Mouse (Mus musculus) limb, embryonic 15.5 days (tissue): ENCODE data around the gene Sirt2. TPM values are rescaled to one million over a fixed set of nuclear protein-coding genes. Genes with fewer than 3 reads are reported as not detected.

Experiments
- ATAC-seq: fragments of 200-750 bp; cut with Nextera tagmentation; 2 replicates; pipeline ENCODE4 v1.8.0; 2017; ENCODE audit warnings: low read depth, moderate TSS enrichment; ENCODE audit not compliant: insufficient number of reproducible peaks, low FRiP score, low TSS enrichment
- H3K27ac ChIP-seq: fragments of 300-500 bp; sonication (generic); 2 replicates; pipeline ENCODE4 v1.5.1; 2015; ENCODE audit warnings: moderate library complexity, mild to moderate bottlenecking, inconsistent platforms
- H3K27me3 ChIP-seq: fragments of 300-500 bp; sonication (generic); 2 replicates; pipeline ENCODE4 v1.6.1; 2015; ENCODE audit warnings: inconsistent platforms
- H3K36me3 ChIP-seq: fragments of 300-500 bp; sonication (generic); 2 replicates; pipeline ENCODE4 v1.6.1; 2015; ENCODE audit warnings: inconsistent platforms
- H3K4me1 ChIP-seq: fragments of 300-500 bp; sonication (generic); 2 replicates; pipeline ENCODE4 v1.6.1; 2015; ENCODE audit warnings: inconsistent platforms
- H3K4me2 ChIP-seq: fragments of 300-500 bp; sonication (generic); 2 replicates; pipeline ENCODE4 v1.6.1; 2015; ENCODE audit warnings: mild to moderate bottlenecking, inconsistent platforms
- H3K4me3 ChIP-seq: fragments of 300-500 bp; sonication (generic); 2 replicates; pipeline ENCODE4 v1.5.1; 2015; ENCODE audit warnings: mild to moderate bottlenecking, inconsistent platforms
- H3K9ac ChIP-seq: fragments of 300-500 bp; sonication (generic); 2 replicates; pipeline ENCODE4 v1.6.1; 2015; ENCODE audit warnings: inconsistent platforms
- H3K9me3 ChIP-seq: fragments of 300-500 bp; sonication (generic); 2 replicates; pipeline ENCODE4 v1.6.1; 2016; ENCODE audit warnings: inconsistent platforms
- WGBS: fragments of 180-500 bp; shearing (Covaris S2); methylation state at CpG from one replicate; pipeline ENCODE4 v1.1.7; 2015; 5-methylcytosine and 5-hydroxymethylcytosine counted together
- polyA plus RNA-seq: library from polyadenylated mRNA; unstranded; fragments of >200 nt; fragmentation: Nextera tagmentation; extraction: Ambion mirVana; gene quantifications from 2 replicates; pipeline ENCODE4 v1.2.1, GENCODE M21; 2015

The Sirt2 gene
- 79.8 and 96.9 TPM in 2 replicates for polyA plus RNA-seq

- Histone ChIP-seq H3K4me2 (peak within 1 kb of the TSS; percentile 71), H3K9ac (peak within 1 kb of the TSS; percentile 58), H3K9me3 (no peaks in the 10 kb centered on the region), H3K27me3 (no peaks in the 10 kb centered on the region), H3K4me1 (peaks cover 20% of the 10 kb centered on the region), H3K27ac (0 out of 2 replicates have a peak within 1 kb of the TSS, but pooled peaks have one; percentile 1), H3K4me3 (peak within 1 kb of the TSS; percentile 78), H3K36me3 (peaks cover 10% of the 10 kb centered on the region)
- under 1% methylated on average over 45 of the region's 45 CpGs for WGBS
- ATAC-seq = peak; percentile 98
These were observed at the start of gene Sirt2 for GRCm38 (mm10) chr7:28766173-28766879. Sirt2 (plus strand) TSS chr7:28766735.

DNA sequence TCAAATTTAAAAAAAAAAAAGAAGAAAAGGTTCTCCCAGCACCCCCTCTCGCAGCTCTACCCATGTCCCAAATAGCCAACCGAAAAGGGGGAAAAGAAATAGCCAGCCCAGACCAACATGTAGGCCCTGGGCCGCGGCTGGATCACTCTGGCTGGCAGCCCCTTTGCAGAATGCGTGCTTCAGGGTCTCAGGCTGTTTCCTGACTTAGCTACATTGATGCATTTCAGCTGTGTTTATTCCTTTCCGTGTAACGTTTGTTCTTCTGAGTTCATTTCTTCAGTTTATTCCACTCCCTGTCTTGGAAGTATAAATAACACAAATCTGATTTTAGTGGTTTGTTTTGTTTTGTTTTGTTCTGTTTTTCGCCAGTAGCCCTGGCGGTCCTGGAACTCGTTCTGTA lies 48.8 kb upstream of the Sirt2 start:
- Histone ChIP-seq H3K27me3 (no peaks in the 10 kb centered on the region), H3K36me3 (no peaks in the 10 kb centered on the region), H3K4me1 (peaks cover 21% of the 10 kb centered on the region; the same call in 1 of the 2 replicates), H3K9ac (no peak overlapping the region), H3K4me2 (peak overlapping the region; percentile 65), H3K27ac (no peak overlapping the region), H3K9me3 (no peaks in the 10 kb centered on the region), H3K4me3 (peak overlapping the region; percentile 57)
- WGBS = 79% methylated on average over 10 of the region's 10 CpGs
- ATAC-seq = no peak

GRCm38 (mm10) chr7:28719159-28719558 lies 47.4 kb upstream of the Sirt2 start:
- no peak overlapping the region for H3K4me3 ChIP-seq
- peaks cover 21% of the 10 kb centered on the region; the same call in 1 of the 2 replicates for H3K4me1 ChIP-seq
- H3K27ac ChIP-seq = no peak overlapping the region
- H3K27me3 ChIP-seq = no peaks in the 10 kb centered on the region
- no peak overlapping the region for H3K9ac ChIP-seq
- no peak for ATAC-seq
- WGBS = 47% methylated on average over 4 of the region's 4 CpGs
- H3K36me3 ChIP-seq = peaks cover 8% of the 10 kb centered on the region
- H3K4me2 ChIP-seq = no peak overlapping the region
- no peaks in the 10 kb centered on the region for H3K9me3 ChIP-seq

GRCm38 (mm10) chr7:28719650-28720049 lies 46.9 kb upstream of the Sirt2 start:
- Histone ChIP-seq H3K9ac (no peak overlapping the region), H3K27me3 (no peaks in the 10 kb centered on the region), H3K9me3 (no peaks in the 10 kb centered on the region), H3K4me2 (no peak overlapping the region), H3K4me1 (peaks cover 21% of the 10 kb centered on the region; the same call in 1 of the 2 replicates), H3K27ac (no peak overlapping the region), H3K4me3 (no peak overlapping the region), H3K36me3 (peaks cover 12% of the 10 kb centered on the region)
- WGBS = 86% methylated on average over 2 of the region's 2 CpGs
- no peak for ATAC-seq

- Histone ChIP-seq H3K27me3 (no peaks in the 10 kb centered on the region), H3K4me2 (no peak overlapping the region), H3K4me3 (no peak overlapping the region), H3K27ac (0 out of 2 replicates have a peak overlapping the region, but pooled peaks have one; percentile 1), H3K9me3 (no peaks in the 10 kb centered on the region), H3K9ac (no peak overlapping the region), H3K36me3 (peaks cover 20% of the 10 kb centered on the region), H3K4me1 (peaks cover 21% of the 10 kb centered on the region; the same call in 1 of the 2 replicates)
- WGBS = 44% methylated on average over 3 of the region's 3 CpGs
- peak; percentile 61; the same call in 1 of the 2 replicates for ATAC-seq
These were observed 45.6 kb upstream of the Sirt2 start for GRCm38 (mm10) chr7:28720753-28721537.

DNA sequence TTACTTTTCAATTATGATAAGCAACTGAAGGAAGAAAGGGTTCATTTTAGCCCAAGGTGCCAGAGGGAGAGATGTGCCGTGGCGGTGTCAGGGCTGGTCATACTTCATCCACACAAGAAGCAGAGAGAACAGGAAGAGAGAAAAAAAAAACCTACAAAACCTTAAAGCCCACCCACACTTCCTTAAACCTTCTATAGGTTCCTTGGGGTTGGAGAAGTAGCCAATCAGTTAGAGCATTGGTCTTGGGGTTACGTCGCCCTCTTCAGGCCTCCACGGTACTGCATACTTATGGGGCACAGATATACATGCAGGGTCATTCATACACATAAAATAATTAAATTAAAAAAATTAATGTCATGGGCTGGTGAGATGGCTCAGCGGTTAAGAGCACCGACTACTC lies 44.5 kb upstream of the Sirt2 start:
- ATAC-seq = no peak
- peaks cover 18% of the 10 kb centered on the region; the same call in 1 of the 2 replicates for H3K4me1 ChIP-seq
- H3K4me3 ChIP-seq = no peak overlapping the region
- no peaks in the 10 kb centered on the region for H3K27me3 ChIP-seq
- H3K4me2 ChIP-seq = no peak overlapping the region
- H3K9me3 ChIP-seq = no peaks in the 10 kb centered on the region
- peaks cover 20% of the 10 kb centered on the region for H3K36me3 ChIP-seq
- WGBS = 93% methylated on average over 7 of the region's 7 CpGs
- no peak overlapping the region for H3K9ac ChIP-seq
- no peak overlapping the region for H3K27ac ChIP-seq

DNA sequence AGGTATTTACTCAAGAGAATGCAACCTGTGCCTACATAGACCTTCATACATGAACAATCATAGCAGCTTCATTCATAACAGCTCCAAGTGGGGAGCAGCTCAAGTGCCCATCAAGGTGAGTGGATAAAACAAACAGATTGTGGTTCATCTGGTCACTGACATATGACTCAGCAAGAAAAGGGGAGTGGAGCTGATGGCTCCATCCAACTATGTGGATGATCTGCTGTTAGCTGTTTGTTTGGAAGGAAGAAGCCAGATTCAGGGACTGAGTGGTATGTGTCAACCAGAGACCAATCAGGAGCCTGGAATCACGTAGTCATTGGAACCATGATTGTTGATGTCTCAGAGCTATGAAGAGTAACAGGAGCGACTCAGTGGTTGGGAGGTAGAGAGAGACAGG lies 41.9 kb upstream of the Sirt2 start:
- ATAC-seq = no peak
- no peak overlapping the region for H3K4me3 ChIP-seq
- H3K36me3 ChIP-seq = peaks cover 32% of the 10 kb centered on the region
- H3K27me3 ChIP-seq = no peaks in the 10 kb centered on the region
- H3K4me2 ChIP-seq = no peak overlapping the region
- WGBS = 92% methylated on average over 2 of the region's 2 CpGs
- H3K4me1 ChIP-seq = 0 out of 2 replicates have a peak, but pooled peaks cover 5% of the 10 kb centered on the region
- H3K27ac ChIP-seq = no peak overlapping the region
- no peaks in the 10 kb centered on the region for H3K9me3 ChIP-seq
- H3K9ac ChIP-seq = no peak overlapping the region

GRCm38 (mm10) chr7:28726600-28726999 lies 39.9 kb upstream of the Sirt2 start:
- Histone ChIP-seq H3K27me3 (no peaks in the 10 kb centered on the region), H3K4me2 (no peak overlapping the region), H3K4me1 (no peaks in the 10 kb centered on the region), H3K4me3 (no peak overlapping the region), H3K27ac (no peak overlapping the region), H3K9ac (no peak overlapping the region), H3K9me3 (no peaks in the 10 kb centered on the region), H3K36me3 (peaks cover 46% of the 10 kb centered on the region)
- ATAC-seq = no peak
- WGBS = 7% methylated on average over 14 of the region's 14 CpGs

GRCm38 (mm10) chr7:28727649-28728340 lies 38.7 kb upstream of the Sirt2 start:
- Histone ChIP-seq H3K27ac (no peak overlapping the region), H3K36me3 (peaks cover 47% of the 10 kb centered on the region), H3K4me3 (no peak overlapping the region), H3K4me1 (peaks cover 7% of the 10 kb centered on the region), H3K4me2 (no peak overlapping the region), H3K9ac (no peak overlapping the region), H3K27me3 (no peaks in the 10 kb centered on the region), H3K9me3 (no peaks in the 10 kb centered on the region)
- 51% methylated on average over 10 of the region's 10 CpGs for WGBS
- no peak for ATAC-seq

- H3K9ac ChIP-seq = no peak overlapping the region; the same call in 1 of the 2 replicates
- peaks cover 60% of the 10 kb centered on the region for H3K36me3 ChIP-seq
- ATAC-seq = peak; percentile 69
- no peaks in the 10 kb centered on the region for H3K27me3 ChIP-seq
- WGBS = 4% methylated on average over 58 of the region's 58 CpGs
- no peaks in the 10 kb centered on the region for H3K9me3 ChIP-seq
- no peak overlapping the region for H3K27ac ChIP-seq
- H3K4me2 ChIP-seq = peak overlapping the region; percentile 83
- peak overlapping the region; percentile 43 for H3K4me3 ChIP-seq
- peaks cover 12% of the 10 kb centered on the region for H3K4me1 ChIP-seq
These were observed 34.0 kb upstream of the Sirt2 start for GRCm38 (mm10) chr7:28732341-28733142.

DNA sequence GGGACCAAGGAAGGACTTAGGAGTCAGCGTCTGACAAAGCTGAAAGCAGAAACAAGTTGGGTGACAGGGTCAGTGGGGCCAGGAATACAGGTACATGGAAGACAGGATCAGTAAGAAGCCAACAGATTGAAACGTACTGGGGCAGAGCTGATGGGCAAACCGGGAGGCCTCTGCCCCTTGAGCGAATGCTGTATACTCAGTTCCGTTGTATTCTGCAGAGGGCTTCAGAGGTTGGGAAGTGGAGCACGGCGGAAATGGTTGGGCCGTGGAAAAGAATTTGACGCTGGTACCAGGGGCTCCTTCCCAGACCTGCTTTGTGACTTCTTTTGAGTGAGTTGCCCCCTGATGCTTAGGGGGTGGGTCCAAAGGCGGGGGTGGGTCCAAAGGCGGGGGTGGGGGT lies 33.3 kb upstream of the Sirt2 start:
- no peak for ATAC-seq
- Histone ChIP-seq H3K4me2 (peak overlapping the region; percentile 83), H3K9ac (no peak overlapping the region), H3K27ac (no peak overlapping the region), H3K27me3 (no peaks in the 10 kb centered on the region), H3K4me3 (peak overlapping the region; percentile 43), H3K9me3 (no peaks in the 10 kb centered on the region), H3K36me3 (peaks cover 61% of the 10 kb centered on the region), H3K4me1 (peaks cover 12% of the 10 kb centered on the region)
- 23% methylated on average over 11 of the region's 11 CpGs for WGBS
